Mouse (Mus musculus): ENCODE measurements around the gene Fbxo24. TPM values are rescaled to one million over a fixed set of nuclear protein-coding genes. Genes with fewer than 3 reads are reported as not detected.

The Fbxo24 gene
- polyA plus RNA-seq, 1 experiment from 2014 or later = 0.23 TPM

DNA sequence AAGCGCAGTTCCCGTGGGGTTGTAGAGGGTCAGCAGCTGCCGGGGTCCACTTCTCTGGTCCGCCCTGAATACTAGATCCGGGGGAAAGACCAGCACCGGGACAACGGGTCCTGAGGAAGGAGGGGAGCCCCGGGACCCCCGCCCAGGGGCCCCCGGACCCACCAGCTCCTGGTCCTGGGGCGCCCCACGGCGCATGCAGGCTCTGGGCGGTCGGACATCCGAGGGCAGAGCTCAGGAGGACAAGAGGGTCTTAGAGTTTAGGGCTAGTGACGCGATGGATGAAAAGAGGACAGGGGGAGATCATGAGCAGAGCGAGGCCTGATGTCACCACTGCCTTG is 28.6 kb downstream of the Fbxo24 start:
- no peak overlapping the region for H3K27ac ChIP-seq (ENCODE audit: low read length)
- no peaks in the 10 kb centered on the region for H3K9me3 ChIP-seq (ENCODE audit: control insufficient read depth, low read length)
- peak; percentile 22 for ATAC-seq
- peaks cover 27% of the 10 kb centered on the region for H3K4me1 ChIP-seq (replicated peaks; ENCODE audit: control insufficient read depth, insufficient read depth, low read length)
- no peaks in the 10 kb centered on the region for H3K36me3 ChIP-seq (ENCODE audit: control insufficient read depth, insufficient read depth)
- WGBS = 5% methylated on average over 18 of the region's 19 CpGs
- H3K4me3 ChIP-seq (replicated peaks; ENCODE audit: low read length) = peak overlapping the region; percentile 65
- peak overlapping the region; percentile 70 for H3K9ac ChIP-seq (replicated peaks; ENCODE audit: low read depth, low read length)
- peak overlapping the region; percentile 95 for H3K4me2 ChIP-seq (ENCODE audit: low read length)
- no peaks in the 10 kb centered on the region for H3K27me3 ChIP-seq (replicated peaks; ENCODE audit: control insufficient read depth, insufficient read depth, low read length)

DNA sequence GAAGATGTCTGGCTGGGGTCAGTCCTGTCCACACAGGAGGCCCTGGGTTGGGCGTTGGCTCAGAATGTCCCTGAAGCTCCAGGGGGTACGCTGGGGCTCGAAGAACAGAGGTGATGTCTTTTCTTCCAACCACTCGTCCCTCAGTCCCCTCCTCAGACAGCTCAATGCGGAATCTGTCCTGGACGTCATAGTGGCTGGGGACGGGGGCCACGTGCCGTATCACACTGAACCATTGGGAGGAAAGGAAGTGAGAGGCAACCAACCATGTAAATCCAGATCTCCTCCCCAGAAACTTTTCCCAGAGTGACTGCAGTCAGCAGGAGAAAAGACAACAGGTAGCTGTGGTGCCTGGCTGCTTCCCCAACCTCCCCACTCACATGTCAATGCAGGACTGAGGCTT is 29.2 kb downstream of the Fbxo24 start:
- H3K27ac ChIP-seq (ENCODE audit: low read length) = no peak overlapping the region
- no peaks in the 10 kb centered on the region for H3K36me3 ChIP-seq (ENCODE audit: control insufficient read depth, insufficient read depth)
- peaks cover 27% of the 10 kb centered on the region for H3K4me1 ChIP-seq (replicated peaks; ENCODE audit: control insufficient read depth, insufficient read depth, low read length)
- H3K4me2 ChIP-seq (ENCODE audit: low read length) = peak overlapping the region; percentile 95
- H3K4me3 ChIP-seq (replicated peaks; ENCODE audit: low read length) = peak overlapping the region; percentile 65
- ATAC-seq = no peak
- 68% methylated on average over 9 of the region's 9 CpGs for WGBS
- peak overlapping the region; percentile 70 for H3K9ac ChIP-seq (replicated peaks; ENCODE audit: low read depth, low read length)
- H3K9me3 ChIP-seq (ENCODE audit: control insufficient read depth, low read length) = no peaks in the 10 kb centered on the region
- no peaks in the 10 kb centered on the region for H3K27me3 ChIP-seq (replicated peaks; ENCODE audit: control insufficient read depth, insufficient read depth, low read length)

DNA sequence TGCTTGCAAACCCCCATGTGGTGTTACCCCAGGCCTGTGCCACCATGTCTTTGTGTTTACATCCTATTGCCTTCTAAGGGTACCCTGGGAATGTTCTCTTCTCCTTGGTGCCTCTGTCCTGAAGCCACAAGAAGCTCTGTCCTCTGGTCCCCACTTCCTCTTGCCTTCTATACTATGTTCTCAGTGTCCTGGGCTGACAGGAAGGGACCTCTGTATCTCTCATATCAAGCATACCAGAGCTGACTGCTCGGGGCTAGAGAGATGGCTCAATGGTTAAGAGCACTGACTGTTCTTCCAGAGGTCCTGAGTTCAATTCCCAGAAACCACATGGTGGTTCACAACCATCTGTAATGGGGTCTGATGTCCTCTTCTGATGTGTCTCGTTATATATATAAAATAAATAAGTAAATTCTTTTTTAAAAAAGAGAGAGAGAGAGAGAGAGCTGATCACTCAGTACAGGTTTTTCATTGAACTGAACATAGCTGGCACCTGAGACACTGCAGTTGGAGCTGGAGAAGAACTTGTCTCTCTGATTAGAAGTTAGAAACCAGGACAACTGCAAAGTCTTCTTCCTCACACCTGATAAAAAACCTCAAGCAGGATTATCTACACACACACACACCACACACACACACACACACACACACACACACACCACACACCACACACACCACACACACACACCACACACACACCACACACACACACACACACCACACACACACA is 30.5 kb downstream of the Fbxo24 start:
- Histone ChIP-seq H3K9ac (replicated peaks; ENCODE audit: low read depth, low read length) (no peak overlapping the region), H3K27me3 (replicated peaks; ENCODE audit: control insufficient read depth, insufficient read depth, low read length) (no peaks in the 10 kb centered on the region), H3K4me1 (replicated peaks; ENCODE audit: control insufficient read depth, insufficient read depth, low read length) (peaks cover 27% of the 10 kb centered on the region), H3K4me2 (ENCODE audit: low read length) (no peak overlapping the region), H3K27ac (ENCODE audit: low read length) (no peak overlapping the region), H3K9me3 (ENCODE audit: control insufficient read depth, low read length) (no peaks in the 10 kb centered on the region), H3K36me3 (ENCODE audit: control insufficient read depth, insufficient read depth) (no peaks in the 10 kb centered on the region), H3K4me3 (replicated peaks; ENCODE audit: low read length) (no peak overlapping the region)
- ATAC-seq = no peak
- 81% methylated on average over 2 of the region's 2 CpGs for WGBS

DNA sequence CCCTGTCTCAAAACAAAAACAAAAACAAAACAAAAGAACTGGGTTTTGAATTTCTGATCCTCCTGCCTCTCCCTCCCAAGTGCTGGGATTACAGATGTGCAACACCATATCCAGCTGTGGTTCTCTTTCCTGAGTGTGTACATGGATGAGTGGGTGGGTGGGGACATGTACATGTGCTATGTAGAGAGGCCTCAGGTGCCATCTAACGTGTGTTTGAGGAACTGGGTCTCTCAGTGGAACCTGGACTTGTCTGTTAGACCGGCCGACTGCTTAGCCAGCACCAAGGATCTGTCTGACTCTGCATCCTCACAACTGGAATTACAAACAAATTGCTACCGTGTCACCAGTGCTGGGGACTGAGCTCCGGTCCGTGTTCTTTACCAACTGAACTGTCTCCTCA is 31.2 kb downstream of the Fbxo24 start:
- ATAC-seq = no peak
- Histone ChIP-seq H3K4me3 (replicated peaks; ENCODE audit: low read length) (no peak overlapping the region), H3K9ac (replicated peaks; ENCODE audit: low read depth, low read length) (no peak overlapping the region), H3K9me3 (ENCODE audit: control insufficient read depth, low read length) (no peaks in the 10 kb centered on the region), H3K27me3 (replicated peaks; ENCODE audit: control insufficient read depth, insufficient read depth, low read length) (no peaks in the 10 kb centered on the region), H3K36me3 (ENCODE audit: control insufficient read depth, insufficient read depth) (no peaks in the 10 kb centered on the region), H3K4me2 (ENCODE audit: low read length) (no peak overlapping the region), H3K4me1 (replicated peaks; ENCODE audit: control insufficient read depth, insufficient read depth, low read length) (peaks cover 23% of the 10 kb centered on the region), H3K27ac (ENCODE audit: low read length) (no peak overlapping the region)
- 93% methylated on average over 6 of the region's 6 CpGs for WGBS

DNA sequence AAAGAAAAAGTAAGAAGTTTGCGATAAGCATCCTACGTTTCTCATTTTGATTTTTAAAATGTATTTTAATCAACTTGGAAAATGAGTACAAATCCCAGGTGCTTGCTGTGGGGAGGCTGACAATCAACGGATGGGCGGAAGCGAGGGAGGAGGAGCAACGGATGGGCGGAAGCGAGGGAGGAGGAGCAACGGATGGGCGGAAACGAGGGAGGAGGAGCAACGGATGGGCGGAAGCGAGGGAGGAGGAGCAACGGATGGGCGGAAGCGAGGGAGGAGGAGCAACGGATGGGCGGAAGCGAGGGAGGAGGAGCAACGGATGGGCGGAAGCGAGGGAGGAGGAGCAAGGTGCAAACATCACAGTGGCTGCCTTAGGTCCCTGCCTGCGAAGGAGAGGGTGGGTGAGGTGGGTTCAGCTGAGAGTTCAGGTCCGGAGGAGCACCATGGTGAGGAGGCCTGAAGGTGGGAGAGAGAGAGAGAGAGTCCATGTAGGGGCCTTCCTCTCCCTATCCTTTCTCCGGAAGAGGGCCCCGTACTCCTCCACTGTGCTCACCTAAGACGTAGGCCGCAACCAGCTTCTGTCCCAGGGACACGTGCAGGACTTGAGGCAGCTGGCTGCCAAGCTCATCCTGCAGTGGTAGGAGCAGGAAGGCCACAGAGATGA is 32.1 kb downstream of the Fbxo24 start:
- H3K4me3 ChIP-seq (replicated peaks; ENCODE audit: low read length) = no peak overlapping the region
- no peak for ATAC-seq
- no peaks in the 10 kb centered on the region for H3K27me3 ChIP-seq (replicated peaks; ENCODE audit: control insufficient read depth, insufficient read depth, low read length)
- H3K36me3 ChIP-seq (ENCODE audit: control insufficient read depth, insufficient read depth) = no peaks in the 10 kb centered on the region
- 0 out of 2 replicates have a peak overlapping the region, but pooled peaks have one; percentile 8 for H3K9ac ChIP-seq (replicated peaks; ENCODE audit: low read depth, low read length)
- H3K9me3 ChIP-seq (ENCODE audit: control insufficient read depth, low read length) = no peaks in the 10 kb centered on the region
- peak overlapping the region; percentile 13; the same call in 1 of the 2 replicates for H3K4me2 ChIP-seq (ENCODE audit: low read length)
- peaks cover 17% of the 10 kb centered on the region for H3K4me1 ChIP-seq (replicated peaks; ENCODE audit: control insufficient read depth, insufficient read depth, low read length)
- H3K27ac ChIP-seq (ENCODE audit: low read length) = no peak overlapping the region
- 36% methylated on average over 28 of the region's 30 CpGs for WGBS

DNA sequence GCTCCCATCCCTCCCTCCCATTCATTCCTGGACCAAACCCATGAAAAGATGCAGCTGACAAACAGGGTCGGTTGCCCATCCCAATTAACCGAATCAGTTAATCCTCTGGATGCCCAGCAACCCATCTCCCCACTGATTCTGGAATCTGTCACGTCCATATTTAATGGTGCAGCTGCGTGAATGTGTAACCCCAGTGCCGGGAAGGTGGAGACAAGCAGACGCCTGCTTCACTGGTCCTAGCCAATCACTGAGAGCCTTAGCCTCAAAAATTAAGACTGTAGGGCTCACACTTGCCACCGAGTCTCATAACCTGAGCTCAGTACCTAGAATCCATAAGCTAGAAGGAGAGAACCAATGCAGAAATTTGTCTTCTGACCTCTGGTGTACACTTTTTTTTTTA is 32.9 kb downstream of the Fbxo24 start:
- no peak for ATAC-seq
- Histone ChIP-seq H3K9me3 (ENCODE audit: control insufficient read depth, low read length) (no peaks in the 10 kb centered on the region), H3K4me1 (replicated peaks; ENCODE audit: control insufficient read depth, insufficient read depth, low read length) (peaks cover 15% of the 10 kb centered on the region), H3K9ac (replicated peaks; ENCODE audit: low read depth, low read length) (no peak overlapping the region), H3K4me3 (replicated peaks; ENCODE audit: low read length) (no peak overlapping the region), H3K4me2 (ENCODE audit: low read length) (no peak overlapping the region), H3K27ac (ENCODE audit: low read length) (no peak overlapping the region), H3K36me3 (ENCODE audit: control insufficient read depth, insufficient read depth) (no peaks in the 10 kb centered on the region), H3K27me3 (replicated peaks; ENCODE audit: control insufficient read depth, insufficient read depth, low read length) (no peaks in the 10 kb centered on the region)
- WGBS = 67% methylated on average over 7 of the region's 7 CpGs

DNA sequence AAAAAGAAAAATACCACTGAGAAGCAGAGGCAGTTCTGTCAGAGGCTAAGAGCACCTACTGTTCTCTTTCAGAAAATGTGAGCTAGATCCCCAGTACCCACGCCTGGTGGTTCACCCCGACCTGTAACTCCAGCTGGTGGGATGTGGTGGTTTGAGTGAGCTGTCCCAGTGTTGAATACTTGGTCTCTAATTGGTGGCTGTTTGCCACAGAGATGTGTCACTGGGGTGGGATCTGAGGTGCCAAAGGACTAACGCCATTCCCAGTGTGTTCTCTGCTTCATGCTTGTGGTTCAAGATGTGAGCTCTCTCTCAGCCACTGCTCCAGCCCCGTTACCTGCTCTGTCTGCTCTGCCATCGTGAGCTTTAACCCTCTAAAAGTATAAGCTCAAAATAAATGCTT is 38.3 kb downstream of the Fbxo24 start:
- Histone ChIP-seq H3K9me3 (ENCODE audit: control insufficient read depth, low read length) (no peaks in the 10 kb centered on the region), H3K27ac (ENCODE audit: low read length) (no peak overlapping the region), H3K4me1 (replicated peaks; ENCODE audit: control insufficient read depth, insufficient read depth, low read length) (no peaks in the 10 kb centered on the region), H3K4me2 (ENCODE audit: low read length) (no peak overlapping the region), H3K27me3 (replicated peaks; ENCODE audit: control insufficient read depth, insufficient read depth, low read length) (no peaks in the 10 kb centered on the region), H3K36me3 (ENCODE audit: control insufficient read depth, insufficient read depth) (no peaks in the 10 kb centered on the region), H3K4me3 (replicated peaks; ENCODE audit: low read length) (no peak overlapping the region), H3K9ac (replicated peaks; ENCODE audit: low read depth, low read length) (no peak overlapping the region)
- no peak for ATAC-seq
- WGBS = 78% methylated on average over 5 of the region's 5 CpGs

DNA sequence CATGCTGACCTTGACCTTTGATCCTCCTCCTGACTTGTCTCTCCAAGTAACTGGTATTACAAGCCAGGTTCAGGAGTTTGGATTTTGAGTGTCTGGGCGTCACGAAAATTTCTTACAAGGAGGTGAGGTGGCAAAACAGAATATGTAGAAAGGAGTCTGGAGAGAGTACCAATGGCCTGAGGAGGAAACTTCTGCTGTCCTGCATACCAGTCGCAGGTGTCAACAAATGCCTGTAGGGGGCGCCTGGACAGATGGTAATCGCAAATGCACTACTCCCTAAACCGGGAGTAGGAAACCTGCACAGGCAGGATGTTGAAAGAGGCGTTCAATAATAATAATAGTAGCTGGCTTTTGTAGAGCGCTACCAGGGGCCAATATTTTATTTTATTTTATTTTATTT is 43.8 kb downstream of the Fbxo24 start:
- no peak for ATAC-seq
- no peak overlapping the region for H3K4me2 ChIP-seq (ENCODE audit: low read length)
- H3K27ac ChIP-seq (ENCODE audit: low read length) = no peak overlapping the region
- H3K4me1 ChIP-seq (replicated peaks; ENCODE audit: control insufficient read depth, insufficient read depth, low read length) = no peaks in the 10 kb centered on the region; the same call in 1 of the 2 replicates
- H3K27me3 ChIP-seq (replicated peaks; ENCODE audit: control insufficient read depth, insufficient read depth, low read length) = no peaks in the 10 kb centered on the region; the same call in 1 of the 2 replicates
- H3K4me3 ChIP-seq (replicated peaks; ENCODE audit: low read length) = no peak overlapping the region
- H3K9me3 ChIP-seq (ENCODE audit: control insufficient read depth, low read length) = no peaks in the 10 kb centered on the region
- no peak overlapping the region for H3K9ac ChIP-seq (replicated peaks; ENCODE audit: low read depth, low read length)
- 30% methylated on average over 8 of the region's 8 CpGs for WGBS
- no peaks in the 10 kb centered on the region for H3K36me3 ChIP-seq (ENCODE audit: control insufficient read depth, insufficient read depth)

DNA sequence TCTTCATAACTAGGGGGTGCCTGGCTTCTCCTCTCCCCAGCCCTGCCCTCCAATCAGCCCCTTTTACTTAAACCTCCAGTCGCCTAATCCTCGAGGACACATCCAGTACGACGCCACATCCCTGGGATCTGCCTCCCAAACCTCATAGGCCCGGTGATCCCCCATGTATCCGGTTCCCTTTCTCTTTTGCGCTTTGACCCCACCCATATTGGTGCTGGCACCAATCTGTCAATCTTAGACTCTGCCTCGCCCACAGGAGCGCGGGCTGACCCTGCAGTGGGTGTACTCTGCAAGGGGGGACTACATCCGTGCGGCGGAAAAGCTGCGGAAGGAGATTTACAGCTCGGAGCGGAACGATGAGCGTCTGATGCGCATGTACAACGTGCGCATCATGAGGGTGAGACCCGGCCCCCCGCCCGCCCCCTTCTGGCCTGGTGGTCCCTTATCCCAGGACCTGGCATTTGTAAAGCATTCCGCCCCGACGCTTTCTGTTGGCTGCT is 45.1 kb downstream of the Fbxo24 start:
- Histone ChIP-seq H3K9ac (replicated peaks; ENCODE audit: low read depth, low read length) (peak overlapping the region; percentile 61), H3K4me1 (replicated peaks; ENCODE audit: control insufficient read depth, insufficient read depth, low read length) (no peaks in the 10 kb centered on the region; the same call in 1 of the 2 replicates), H3K36me3 (ENCODE audit: control insufficient read depth, insufficient read depth) (no peaks in the 10 kb centered on the region), H3K4me3 (replicated peaks; ENCODE audit: low read length) (peak overlapping the region; percentile 48), H3K27ac (ENCODE audit: low read length) (peak overlapping the region; percentile 70), H3K4me2 (ENCODE audit: low read length) (peak overlapping the region; percentile 53), H3K27me3 (replicated peaks; ENCODE audit: control insufficient read depth, insufficient read depth, low read length) (no peaks in the 10 kb centered on the region; the same call in 1 of the 2 replicates), H3K9me3 (ENCODE audit: control insufficient read depth, low read length) (no peaks in the 10 kb centered on the region)
- ATAC-seq = peak; percentile 90
- 21% methylated on average over 27 of the region's 27 CpGs for WGBS

Data from forebrain, embryonic 16.5 days (tissue).